Mouse (Mus musculus): Measurements from ENCODE around the gene Napb. TPM values are rescaled to one million over a fixed set of nuclear protein-coding genes. Genes with fewer than 3 reads are reported as not detected.
A peak's percentile ranks its signal among the peaks of the same experiment; 100 is the strongest.

Gene Napb
- polyA plus RNA-seq, 1 experiment from 2014 or later = 2.7 TPM

GRCm38 (mm10) chr2:148690781-148691180 lies 41.5 kb downstream of the Napb start:
- Histone ChIP-seq H3K36me3 (ENCODE audit: control insufficient read depth, insufficient read depth, low read length) (peaks cover 70% of the 10 kb centered on the region), H3K4me3 (ENCODE audit: low read length) (no peak overlapping the region), H3K27ac (ENCODE audit: low read depth, low read length) (no peak overlapping the region), H3K4me1 (ENCODE audit: control insufficient read depth, insufficient read depth, low read length) (no peaks in the 10 kb centered on the region), H3K27me3 (ENCODE audit: control insufficient read depth, insufficient read depth, low read length) (no peaks in the 10 kb centered on the region), H3K9me3 (ENCODE audit: control insufficient read depth, low read length) (no peaks in the 10 kb centered on the region), H3K4me2 (replicated peaks; ENCODE audit: low read depth, low read length) (no peak overlapping the region), H3K9ac (ENCODE audit: low read depth, low read length) (no peak overlapping the region)
- 94% methylated on average over 5 of the region's 5 CpGs for WGBS
- ATAC-seq (ENCODE audit: low FRiP score, low TSS enrichment) = no peak

- H3K4me3 ChIP-seq (ENCODE audit: low read length) = no peak overlapping the region
- H3K4me1 ChIP-seq (ENCODE audit: control insufficient read depth, insufficient read depth, low read length) = no peaks in the 10 kb centered on the region
- H3K27me3 ChIP-seq (ENCODE audit: control insufficient read depth, insufficient read depth, low read length) = no peaks in the 10 kb centered on the region
- no peak for ATAC-seq (ENCODE audit: low FRiP score, low TSS enrichment)
- H3K9me3 ChIP-seq (ENCODE audit: control insufficient read depth, low read length) = no peaks in the 10 kb centered on the region
- no peak overlapping the region for H3K4me2 ChIP-seq (replicated peaks; ENCODE audit: low read depth, low read length)
- WGBS = 92% methylated on average over 3 of the region's 3 CpGs
- H3K9ac ChIP-seq (ENCODE audit: low read depth, low read length) = no peak overlapping the region
- peaks cover 70% of the 10 kb centered on the region for H3K36me3 ChIP-seq (ENCODE audit: control insufficient read depth, insufficient read depth, low read length)
- no peak overlapping the region for H3K27ac ChIP-seq (ENCODE audit: low read depth, low read length)
Measured at GRCm38 (mm10) chr2:148690291-148690690, 42.0 kb downstream of the Napb start.

GRCm38 (mm10) chr2:148689444-148690140 lies 42.7 kb downstream of the Napb start:
- H3K9me3 ChIP-seq (ENCODE audit: control insufficient read depth, low read length) = no peaks in the 10 kb centered on the region
- H3K4me2 ChIP-seq (replicated peaks; ENCODE audit: low read depth, low read length) = no peak overlapping the region
- H3K27ac ChIP-seq (ENCODE audit: low read depth, low read length) = no peak overlapping the region
- no peak overlapping the region for H3K4me3 ChIP-seq (ENCODE audit: low read length)
- H3K9ac ChIP-seq (ENCODE audit: low read depth, low read length) = no peak overlapping the region
- no peaks in the 10 kb centered on the region for H3K4me1 ChIP-seq (ENCODE audit: control insufficient read depth, insufficient read depth, low read length)
- WGBS = 94% methylated on average over 6 of the region's 6 CpGs
- H3K36me3 ChIP-seq (ENCODE audit: control insufficient read depth, insufficient read depth, low read length) = peaks cover 70% of the 10 kb centered on the region
- H3K27me3 ChIP-seq (ENCODE audit: control insufficient read depth, insufficient read depth, low read length) = no peaks in the 10 kb centered on the region
- no peak for ATAC-seq (ENCODE audit: low FRiP score, low TSS enrichment)

- H3K4me3 ChIP-seq (ENCODE audit: low read length) = no peak overlapping the region
- 79% methylated on average over 5 of the region's 5 CpGs for WGBS
Measured at GRCm38 (mm10) chr2:148687971-148688370, 44.3 kb downstream of the Napb start.

GRCm38 (mm10) chr2:148686862-148687261 lies 45.4 kb downstream of the Napb start:
- Histone ChIP-seq H3K36me3 (ENCODE audit: control insufficient read depth, insufficient read depth, low read length) (peaks cover 70% of the 10 kb centered on the region), H3K4me1 (ENCODE audit: control insufficient read depth, insufficient read depth, low read length) (peaks cover 4% of the 10 kb centered on the region; the same call in 1 of the 2 replicates), H3K27ac (ENCODE audit: low read depth, low read length) (no peak overlapping the region), H3K9ac (ENCODE audit: low read depth, low read length) (no peak overlapping the region), H3K9me3 (ENCODE audit: control insufficient read depth, low read length) (no peaks in the 10 kb centered on the region), H3K27me3 (ENCODE audit: control insufficient read depth, insufficient read depth, low read length) (no peaks in the 10 kb centered on the region), H3K4me2 (replicated peaks; ENCODE audit: low read depth, low read length) (no peak overlapping the region), H3K4me3 (ENCODE audit: low read length) (no peak overlapping the region)
- WGBS = 90% methylated on average over 1 of the region's 1 CpGs
- no peak for ATAC-seq (ENCODE audit: low FRiP score, low TSS enrichment)

More at GRCm38 (mm10) chr2:148687971-148688370, 44.3 kb downstream of the Napb start:
- Histone ChIP-seq H3K9me3 (ENCODE audit: control insufficient read depth, low read length) (no peaks in the 10 kb centered on the region), H3K9ac (ENCODE audit: low read depth, low read length) (no peak overlapping the region), H3K36me3 (ENCODE audit: control insufficient read depth, insufficient read depth, low read length) (peaks cover 75% of the 10 kb centered on the region), H3K27ac (ENCODE audit: low read depth, low read length) (no peak overlapping the region), H3K4me1 (ENCODE audit: control insufficient read depth, insufficient read depth, low read length) (no peaks in the 10 kb centered on the region), H3K4me2 (replicated peaks; ENCODE audit: low read depth, low read length) (no peak overlapping the region), H3K27me3 (ENCODE audit: control insufficient read depth, insufficient read depth, low read length) (no peaks in the 10 kb centered on the region)
- no peak for ATAC-seq (ENCODE audit: low FRiP score, low TSS enrichment)

GRCm38 (mm10) chr2:148685709-148686108 lies 46.6 kb downstream of the Napb start:
- Histone ChIP-seq H3K36me3 (ENCODE audit: control insufficient read depth, insufficient read depth, low read length) (peaks cover 59% of the 10 kb centered on the region), H3K9me3 (ENCODE audit: control insufficient read depth, low read length) (no peaks in the 10 kb centered on the region), H3K27ac (ENCODE audit: low read depth, low read length) (no peak overlapping the region), H3K4me1 (ENCODE audit: control insufficient read depth, insufficient read depth, low read length) (peaks cover 7% of the 10 kb centered on the region; the same call in 1 of the 2 replicates), H3K27me3 (ENCODE audit: control insufficient read depth, insufficient read depth, low read length) (no peaks in the 10 kb centered on the region), H3K9ac (ENCODE audit: low read depth, low read length) (no peak overlapping the region), H3K4me3 (ENCODE audit: low read length) (no peak overlapping the region), H3K4me2 (replicated peaks; ENCODE audit: low read depth, low read length) (no peak overlapping the region)
- no peak for ATAC-seq (ENCODE audit: low FRiP score, low TSS enrichment)
- WGBS = 90% methylated on average over 3 of the region's 3 CpGs

GRCm38 (mm10) chr2:148684972-148685371 lies 47.3 kb downstream of the Napb start:
- H3K36me3 ChIP-seq (ENCODE audit: control insufficient read depth, insufficient read depth, low read length) = peaks cover 51% of the 10 kb centered on the region
- no peak overlapping the region for H3K4me2 ChIP-seq (replicated peaks; ENCODE audit: low read depth, low read length)
- no peak overlapping the region for H3K4me3 ChIP-seq (ENCODE audit: low read length)
- H3K4me1 ChIP-seq (ENCODE audit: control insufficient read depth, insufficient read depth, low read length) = peaks cover 12% of the 10 kb centered on the region; the same call in 1 of the 2 replicates
- 96% methylated on average over 2 of the region's 2 CpGs for WGBS
- ATAC-seq (ENCODE audit: low FRiP score, low TSS enrichment) = no peak
- H3K9ac ChIP-seq (ENCODE audit: low read depth, low read length) = no peak overlapping the region
- H3K27me3 ChIP-seq (ENCODE audit: control insufficient read depth, insufficient read depth, low read length) = no peaks in the 10 kb centered on the region
- no peaks in the 10 kb centered on the region for H3K9me3 ChIP-seq (ENCODE audit: control insufficient read depth, low read length)
- H3K27ac ChIP-seq (ENCODE audit: low read depth, low read length) = no peak overlapping the region

- no peaks in the 10 kb centered on the region for H3K9me3 ChIP-seq (ENCODE audit: control insufficient read depth, low read length)
- no peak overlapping the region for H3K4me3 ChIP-seq (ENCODE audit: low read length)
- no peak overlapping the region for H3K4me2 ChIP-seq (replicated peaks; ENCODE audit: low read depth, low read length)
- H3K36me3 ChIP-seq (ENCODE audit: control insufficient read depth, insufficient read depth, low read length) = peaks cover 40% of the 10 kb centered on the region
- H3K27me3 ChIP-seq (ENCODE audit: control insufficient read depth, insufficient read depth, low read length) = no peaks in the 10 kb centered on the region
- H3K27ac ChIP-seq (ENCODE audit: low read depth, low read length) = no peak overlapping the region
- 93% methylated on average over 1 of the region's 1 CpGs for WGBS
- ATAC-seq (ENCODE audit: low FRiP score, low TSS enrichment) = no peak
- H3K9ac ChIP-seq (ENCODE audit: low read depth, low read length) = no peak overlapping the region
- peaks cover 29% of the 10 kb centered on the region for H3K4me1 ChIP-seq (ENCODE audit: control insufficient read depth, insufficient read depth, low read length)
Measured at GRCm38 (mm10) chr2:148683031-148683430, 49.2 kb downstream of the Napb start.

- 6% methylated on average over 17 of the region's 17 CpGs for WGBS
- H3K27ac ChIP-seq (ENCODE audit: low read depth, low read length) = peak overlapping the region; percentile 78
- H3K9ac ChIP-seq (ENCODE audit: low read depth, low read length) = peak overlapping the region; percentile 79
- peaks cover 28% of the 10 kb centered on the region for H3K36me3 ChIP-seq (ENCODE audit: control insufficient read depth, insufficient read depth, low read length)
- peaks cover 30% of the 10 kb centered on the region for H3K4me1 ChIP-seq (ENCODE audit: control insufficient read depth, insufficient read depth, low read length)
- peak; percentile 54 for ATAC-seq (ENCODE audit: low FRiP score, low TSS enrichment)
- peak overlapping the region; percentile 73 for H3K4me3 ChIP-seq (ENCODE audit: low read length)
- no peaks in the 10 kb centered on the region for H3K27me3 ChIP-seq (ENCODE audit: control insufficient read depth, insufficient read depth, low read length)
- no peaks in the 10 kb centered on the region for H3K9me3 ChIP-seq (ENCODE audit: control insufficient read depth, low read length)
- peak overlapping the region; percentile 62 for H3K4me2 ChIP-seq (replicated peaks; ENCODE audit: low read depth, low read length)
Measured at GRCm38 (mm10) chr2:148681461-148681891, 50.8 kb downstream of the Napb start.

Data from kidney, embryonic 14.5 days (tissue).